Mouse (Mus musculus) megakaryocyte, embryonic 14.5 days (primary cell): ENCODE measurements at regions not wholly inside any gene's neighbourhood (a gene's known extent, or its start where the extent isn't known, plus 50 kb on each side); places are given as distances from the start of the nearest gene placed in this dataset.
"Not testable (repeated sequence)": the region's sequence is repeated elsewhere in the genome, so short reads cannot be mapped to it uniquely, and the experiment has no call there.

Experiments used
- FLI1 ChIP-seq: IDR thresholded peaks from 2 replicates; pipeline ENCODE4 v1.6.1; 2012; ENCODE audit warnings: low read length, inconsistent platforms, mixed read lengths
- GATA1 ChIP-seq: IDR thresholded peaks from 3 replicates; pipeline ENCODE4 v1.6.1; 2012; ENCODE audit warnings: mixed read lengths, low read length, inconsistent platforms, borderline replicate concordance

DNA sequence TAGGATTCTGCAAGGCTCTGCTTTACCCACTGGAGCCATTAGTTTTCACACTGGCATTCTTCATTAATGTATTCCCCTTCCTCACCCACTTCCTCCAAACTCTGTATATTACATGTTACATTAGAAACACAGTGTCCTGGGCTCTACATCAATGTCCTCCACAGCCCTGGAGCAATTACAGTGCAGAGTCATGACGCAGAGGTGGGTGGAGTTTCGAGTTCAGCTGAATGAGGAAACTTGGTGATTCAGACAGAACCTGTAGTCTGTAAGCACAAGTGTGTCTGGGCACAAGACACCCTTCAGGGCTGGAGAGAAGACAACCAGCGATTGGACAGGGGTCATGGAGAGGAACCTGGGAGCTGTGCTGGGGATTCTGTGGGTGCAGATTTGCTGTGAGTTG, 404.1 kb upstream of the Olfr1507 start:
- TF ChIP-seq FLI1, GATA1: not testable (repeated sequence)
